Mouse (Mus musculus): Measurements from ENCODE around the gene Msrb1.

GRCm38 (mm10) chr17:24746986-24747385 lies 10.5 kb downstream of the Msrb1 start:
- TF ChIP-seq POLR2A (IDR thresholded peaks at IDR 0.05; ENCODE audit: low read depth, low read length): no peak
- TF ChIP-seq CTCF (IDR thresholded peaks at IDR 0.05; ENCODE audit: extremely low read depth, insufficient read length, insufficient replicate concordance, low read depth, low read length): no peak

All from small intestine, adult 2 months (tissue).